Mouse (Mus musculus) lung, embryonic 15.5 days (tissue): ENCODE results near the gene Gm13102. TPM values are rescaled to one million over a fixed set of nuclear protein-coding genes. Genes with fewer than 3 reads are reported as not detected.
"Not testable (repeated sequence)": the region's sequence is repeated elsewhere in the genome, so short reads cannot be mapped to it uniquely, and the experiment has no call there.

ENCODE experiments used
- ATAC-seq: fragments of 200-750 bp; cut with Nextera tagmentation; 2 replicates; pipeline ENCODE4 v1.8.0; 2017; ENCODE audit warnings: moderate number of reproducible peaks, borderline replicate concordance; ENCODE audit not compliant: low FRiP score, low TSS enrichment; ENCODE audit errors: extremely low read depth
- H3K27ac ChIP-seq: fragments of 300-500 bp; sonication (generic); 2 replicates; pipeline ENCODE4 v1.5.1; 2015; ENCODE audit warnings: moderate library complexity, mild to moderate bottlenecking, inconsistent platforms
- H3K27me3 ChIP-seq: fragments of 300-500 bp; sonication (generic); 2 replicates; pipeline ENCODE4 v1.6.1; 2015; ENCODE audit warnings: inconsistent platforms
- H3K36me3 ChIP-seq: fragments of 300-500 bp; sonication (generic); 2 replicates; pipeline ENCODE4 v1.6.1; 2015; ENCODE audit warnings: inconsistent platforms
- H3K4me1 ChIP-seq: fragments of 300-500 bp; sonication (generic); 2 replicates; pipeline ENCODE4 v1.6.1; 2015; ENCODE audit warnings: inconsistent platforms
- H3K4me2 ChIP-seq: fragments of 300-500 bp; sonication (generic); 2 replicates; pipeline ENCODE4 v1.6.1; 2015; ENCODE audit warnings: inconsistent platforms, mild to moderate bottlenecking, moderate library complexity
- H3K4me3 ChIP-seq: fragments of 300-500 bp; sonication (generic); 2 replicates; pipeline ENCODE4 v1.5.1; 2015; ENCODE audit warnings: mild to moderate bottlenecking, inconsistent platforms
- H3K9ac ChIP-seq: fragments of 300-500 bp; sonication (generic); 2 replicates; pipeline ENCODE4 v1.6.1; 2015; ENCODE audit warnings: inconsistent platforms
- H3K9me3 ChIP-seq: fragments of 300-500 bp; sonication (generic); 2 replicates; pipeline ENCODE4 v1.6.1; 2016; ENCODE audit warnings: inconsistent platforms
- WGBS: fragments of 180-500 bp; shearing (Covaris S2); methylation state at CpG from one replicate; pipeline ENCODE4 v1.1.7; 2015; 5-methylcytosine and 5-hydroxymethylcytosine counted together
- polyA plus RNA-seq: library from polyadenylated mRNA; unstranded; fragments of >200 nt; fragmentation: Nextera tagmentation; extraction: Ambion mirVana; gene quantifications from 2 replicates; pipeline ENCODE4 v1.2.1, GENCODE M21; 2015

Gm13102 gene
- not detected in 2 replicates for polyA plus RNA-seq

DNA sequence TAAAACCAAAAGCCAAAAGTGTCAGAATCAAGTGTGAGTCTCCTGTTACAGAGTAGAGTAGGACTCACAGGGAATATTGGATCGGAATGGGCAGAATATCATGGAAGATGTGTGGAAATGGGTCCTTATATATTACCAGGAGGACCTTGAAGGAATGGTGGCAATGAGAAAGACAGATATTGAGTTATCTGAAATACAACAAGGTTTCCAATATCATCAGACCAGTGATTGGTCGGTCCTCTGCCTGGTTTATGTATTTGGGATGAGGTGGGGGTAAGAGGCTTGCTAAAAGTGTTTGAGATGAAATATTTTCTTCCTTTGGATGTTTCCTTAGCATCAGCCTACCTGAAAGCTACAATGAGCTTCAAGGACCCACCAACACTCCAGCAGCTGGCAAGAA, at the start of gene Gm13102:
Gene Gm13102 (plus strand): TSS at position 301 of the 400 bp plus-strand sequence.
- not testable (repeated sequence) for H3K4me1 ChIP-seq, H3K4me2 ChIP-seq, H3K27ac ChIP-seq, H3K9me3 ChIP-seq, H3K27me3 ChIP-seq, H3K4me3 ChIP-seq, H3K9ac ChIP-seq, H3K36me3 ChIP-seq, ATAC-seq
- WGBS, result no CpG with 5 or more reads among the region's 2 CpGs

DNA sequence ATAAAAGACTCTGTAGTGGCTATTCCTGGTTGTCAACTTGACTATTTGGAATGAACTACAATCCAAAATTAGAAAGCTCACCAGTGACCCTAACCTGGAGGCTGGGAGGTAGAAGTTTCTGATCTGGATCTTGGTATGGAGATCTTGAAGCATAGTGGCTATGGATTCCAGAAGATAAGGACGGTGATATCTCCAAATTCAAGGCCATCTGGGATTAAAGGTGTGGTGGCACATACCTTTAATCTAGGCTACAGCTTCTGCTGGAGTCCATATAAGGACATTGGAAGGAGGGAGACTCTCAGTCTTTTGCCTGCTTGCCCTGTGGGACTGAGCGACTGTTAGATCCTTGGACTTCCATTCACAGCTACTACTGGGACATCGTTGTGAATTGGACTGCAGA, 47.4 kb upstream of the Gm13102 start, which contains the start of gene Pramel4:
Gene Pramel4 (plus strand): TSS at position 301 of the 400 bp plus-strand sequence.
- not testable (repeated sequence) for H3K27me3 ChIP-seq, H3K27ac ChIP-seq, H3K4me2 ChIP-seq, ATAC-seq, H3K9me3 ChIP-seq, H3K9ac ChIP-seq, H3K36me3 ChIP-seq, H3K4me3 ChIP-seq, H3K4me1 ChIP-seq
- 79% methylated on average over 3 of the region's 3 CpGs for WGBS

Other genes starting within 250 kb of the Gm13102 start
- not detected in 2 replicates for gene Pramef6, start 206.1 kb upstream of the Gm13102 start, polyA plus RNA-seq
- gene Pramef25, start 155.5 kb upstream of the Gm13102 start, polyA plus RNA-seq, result not detected in 2 replicates
- not detected in 2 replicates for gene Gm13101, start 139.5 kb upstream of the Gm13102 start, polyA plus RNA-seq
- not detected in 2 replicates for gene Pramef17, start 112.1 kb upstream of the Gm13102 start, polyA plus RNA-seq
- not detected in 2 replicates for gene Pramel4, start 47.3 kb upstream of the Gm13102 start, polyA plus RNA-seq
- gene Oog3, start 56.2 kb downstream of the Gm13102 start, polyA plus RNA-seq, result not detected in 2 replicates
- not detected in 2 replicates for gene Oog2, start 84.2 kb downstream of the Gm13102 start, polyA plus RNA-seq
- not detected in 2 replicates for gene C87977, start 106.8 kb downstream of the Gm13102 start, polyA plus RNA-seq
- not detected in 2 replicates for gene Pramel5, start 174.0 kb downstream of the Gm13102 start, polyA plus RNA-seq
- gene Gm13128, start 223.8 kb downstream of the Gm13102 start, polyA plus RNA-seq, result not detected in 2 replicates